Mouse (Mus musculus): ENCODE data around the gene Oxld1.

Gene Oxld1

DNA sequence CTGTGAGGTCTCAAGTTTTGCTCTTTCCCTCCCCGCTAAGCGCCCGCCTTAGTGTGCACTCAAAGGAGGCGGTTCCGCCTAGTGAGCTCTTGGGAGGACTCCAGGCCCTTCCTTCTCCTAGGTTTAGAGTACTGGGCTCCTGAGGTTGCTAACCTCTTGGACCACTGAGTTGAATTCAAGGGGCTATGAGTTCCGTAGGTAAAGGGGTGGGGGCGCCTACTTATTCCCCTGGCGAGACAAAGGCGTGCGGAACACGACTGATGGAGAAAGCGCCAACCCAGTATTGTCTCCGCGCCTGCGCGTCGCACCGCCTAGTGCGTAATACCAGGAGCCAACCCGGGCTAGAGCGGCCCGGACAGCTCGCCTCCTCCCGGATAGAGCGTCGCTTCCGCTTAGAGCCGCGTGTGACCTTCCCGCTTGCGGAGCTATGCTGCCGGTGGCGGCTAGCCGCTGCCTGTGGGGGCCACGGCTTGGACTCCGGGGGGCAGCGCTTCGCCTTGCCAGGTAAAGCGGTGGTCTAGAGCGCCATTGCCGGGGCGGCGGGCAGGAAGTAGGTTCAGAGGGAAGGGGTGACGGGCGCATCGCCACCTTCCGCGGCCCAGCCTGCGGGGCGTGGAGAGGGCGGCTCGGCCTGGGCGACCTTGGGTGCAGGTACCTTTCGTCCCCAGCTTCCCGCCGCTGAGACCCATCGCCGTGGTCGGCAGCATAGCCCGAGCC, 26.6 kb upstream of the Oxld1 start, which contains the start of gene Mrpl12:
Mrpl12 (plus strand) TSS at position 349 of the 717 bp plus-strand sequence.
- peak; percentile 74 to 80 for DNase-seq (ENCODE audit: low read depth in 2 of 2, low spot score in 2 of 2)

DNA sequence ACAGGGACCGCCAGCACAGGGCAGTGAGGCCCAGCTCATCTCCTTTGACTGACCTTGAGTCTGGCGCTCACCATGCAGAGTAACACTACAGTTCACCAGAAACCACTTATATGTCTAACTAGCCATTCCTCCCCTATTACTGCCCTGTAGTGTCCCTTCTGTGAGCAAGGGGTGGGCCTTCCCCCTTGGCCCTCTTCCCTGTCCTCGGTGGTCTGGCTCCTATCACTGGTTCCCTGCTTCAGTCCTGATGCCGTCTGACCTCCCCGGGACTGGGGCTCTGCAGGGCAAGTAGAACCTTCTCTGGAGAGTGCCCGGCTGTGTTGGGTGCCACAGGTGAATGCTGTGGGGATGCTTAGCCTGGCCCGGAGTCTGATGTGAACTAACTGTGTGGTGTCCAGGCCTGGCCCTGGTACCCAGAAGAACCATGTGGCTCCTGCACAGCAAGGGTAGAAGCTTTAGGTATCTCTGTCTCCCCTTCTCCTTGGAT, 25.6 kb upstream of the Oxld1 start:
- DNase-seq (ENCODE audit: low read depth in 2 of 2, low spot score in 2 of 2), result no peak

DNA sequence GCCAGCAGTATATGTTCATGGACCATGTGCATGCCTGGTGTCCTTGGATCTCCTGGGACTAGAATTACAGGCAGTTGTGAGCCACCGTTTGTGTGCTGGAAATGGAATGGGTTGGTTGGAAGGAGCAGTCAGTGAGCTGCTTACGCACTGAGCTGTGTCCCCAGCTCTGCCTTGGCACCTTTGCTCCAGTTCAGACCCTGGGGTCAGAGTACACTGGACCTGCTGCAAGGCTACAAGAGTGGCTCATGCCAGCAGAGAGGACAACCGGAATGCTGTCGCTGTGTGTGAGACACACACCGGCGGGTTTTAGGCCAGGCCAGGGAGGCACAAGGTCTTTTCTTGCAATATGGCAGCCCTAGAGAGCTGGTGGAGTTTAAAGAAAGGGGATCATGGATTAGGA, 14.2 kb upstream of the Oxld1 start:
- no peak for DNase-seq (ENCODE audit: low read depth in 2 of 2, low spot score in 2 of 2)

DNA sequence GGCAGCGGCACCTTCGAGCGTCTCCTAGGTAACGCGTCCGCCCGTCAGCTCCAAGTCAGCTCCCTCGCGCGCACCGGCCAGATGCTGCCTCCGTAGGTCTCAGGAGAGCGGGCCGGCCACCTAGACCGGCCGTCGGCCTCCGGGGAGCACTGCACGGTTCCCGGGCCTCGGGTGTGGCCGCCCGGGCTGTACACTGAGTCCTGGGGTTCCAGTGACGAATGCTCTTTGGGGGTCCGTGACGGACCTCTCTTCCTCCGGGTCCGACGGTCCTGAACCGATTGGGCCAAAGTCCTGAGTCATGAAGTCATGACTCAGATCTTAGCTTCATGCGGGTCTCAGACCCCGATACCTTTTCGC, 9.8 kb upstream of the Oxld1 start:
- DNase-seq (ENCODE audit: low read depth in 2 of 2, low spot score in 2 of 2), result no peak

DNA sequence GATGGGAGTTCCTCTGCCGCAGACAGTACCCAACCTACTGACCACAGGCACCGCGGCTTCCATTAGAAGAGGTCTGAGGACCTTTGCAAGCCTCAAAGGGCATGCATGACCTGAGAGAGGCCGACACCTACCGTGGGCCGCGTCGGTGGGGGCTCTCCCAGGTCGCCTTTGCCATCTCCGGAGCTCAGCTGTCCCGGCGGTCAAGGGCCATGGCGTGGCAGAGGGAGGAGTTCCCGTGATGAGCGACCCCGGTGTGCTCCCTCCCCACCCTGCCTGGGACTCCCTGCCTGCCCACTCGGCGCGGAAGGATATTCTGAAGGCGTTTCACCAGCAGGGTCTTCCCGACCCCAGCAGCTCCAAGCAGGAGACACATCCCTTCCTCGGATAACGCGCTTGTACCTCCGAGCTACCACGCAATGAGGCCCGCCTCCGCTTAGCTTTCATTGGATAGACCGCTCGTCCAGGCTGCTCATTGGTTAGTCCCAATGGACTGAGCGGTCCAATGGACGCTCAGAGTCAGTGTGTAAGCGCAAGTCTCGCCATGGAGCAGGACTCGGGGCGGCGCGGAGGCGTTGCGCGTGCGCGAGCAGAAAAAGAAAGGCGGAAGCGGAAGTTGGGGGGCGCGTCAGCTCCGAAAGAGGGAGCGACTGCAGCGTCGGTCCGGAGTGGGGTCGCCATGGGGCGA, 9.3 kb upstream of the Oxld1 start, which contains the start of gene Arl16:
Arl16 (minus strand) TSS at position 557 of the 685 bp plus-strand sequence.
- DNase-seq (ENCODE audit: low read depth in 2 of 2, low spot score in 2 of 2), result peak; percentile 92 to 93

DNA sequence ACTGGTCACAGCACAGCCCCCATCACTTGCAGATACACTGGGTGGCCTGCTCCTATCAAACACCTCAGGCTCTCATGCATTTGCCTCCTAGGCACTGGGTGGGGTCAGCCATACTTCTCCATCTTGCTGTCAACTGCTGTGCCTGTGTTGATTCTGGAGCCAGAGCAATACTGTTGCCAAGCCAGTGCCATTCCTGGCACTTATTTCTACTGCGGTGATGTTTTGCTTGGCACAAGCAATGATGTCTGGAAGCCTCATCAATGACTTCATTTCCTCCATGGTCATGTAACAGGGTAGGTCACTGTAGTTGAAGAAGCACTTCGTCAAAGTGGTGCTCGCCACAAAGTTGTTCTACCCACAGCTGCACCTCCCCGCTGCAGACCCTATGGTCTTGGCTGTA, 7.7 kb upstream of the Oxld1 start:
- DNase-seq (ENCODE audit: low read depth in 2 of 2, low spot score in 2 of 2), result no peak

DNA sequence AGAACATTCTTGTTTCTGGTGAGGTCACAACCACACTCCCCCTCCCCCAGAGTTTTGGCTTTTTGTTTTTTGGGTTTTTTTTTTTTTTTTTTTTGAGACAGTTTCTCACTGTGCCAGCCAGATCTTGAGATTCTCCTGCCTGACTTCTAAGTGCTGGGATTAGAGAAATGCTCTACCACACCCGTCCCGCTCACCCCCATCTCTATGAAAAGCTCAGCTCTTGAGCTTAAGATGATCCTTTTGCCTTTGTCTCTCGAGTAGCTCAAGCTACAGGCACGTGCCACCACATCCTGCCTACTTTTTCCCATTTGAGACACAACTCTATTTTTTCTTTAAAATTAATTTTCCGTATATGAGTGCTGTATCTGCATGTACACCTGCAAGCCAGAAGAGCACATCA, 6.5 kb upstream of the Oxld1 start:
- no peak for DNase-seq (ENCODE audit: low read depth in 2 of 2, low spot score in 2 of 2)

DNA sequence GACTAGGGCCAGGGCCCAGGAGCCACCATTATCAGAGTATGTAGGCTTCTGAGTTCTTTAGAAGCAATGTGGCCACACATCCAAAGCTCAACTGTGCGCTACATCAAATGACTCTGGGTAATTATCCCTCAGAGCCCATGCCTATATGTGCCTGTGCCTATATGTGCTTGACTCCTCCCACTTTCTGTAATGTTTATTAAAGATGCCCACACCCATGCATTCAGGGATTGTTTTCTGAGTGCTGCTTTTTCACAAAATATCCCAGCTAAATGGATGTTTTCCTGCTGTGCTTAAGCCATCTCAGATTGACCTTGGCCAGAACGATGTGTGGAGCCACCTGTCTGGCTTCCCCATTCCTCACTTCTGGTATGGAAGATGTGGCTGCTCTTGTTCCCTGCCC, 5.7 kb upstream of the Oxld1 start:
- DNase-seq (ENCODE audit: low read depth in 2 of 2, low spot score in 2 of 2), result no peak

DNA sequence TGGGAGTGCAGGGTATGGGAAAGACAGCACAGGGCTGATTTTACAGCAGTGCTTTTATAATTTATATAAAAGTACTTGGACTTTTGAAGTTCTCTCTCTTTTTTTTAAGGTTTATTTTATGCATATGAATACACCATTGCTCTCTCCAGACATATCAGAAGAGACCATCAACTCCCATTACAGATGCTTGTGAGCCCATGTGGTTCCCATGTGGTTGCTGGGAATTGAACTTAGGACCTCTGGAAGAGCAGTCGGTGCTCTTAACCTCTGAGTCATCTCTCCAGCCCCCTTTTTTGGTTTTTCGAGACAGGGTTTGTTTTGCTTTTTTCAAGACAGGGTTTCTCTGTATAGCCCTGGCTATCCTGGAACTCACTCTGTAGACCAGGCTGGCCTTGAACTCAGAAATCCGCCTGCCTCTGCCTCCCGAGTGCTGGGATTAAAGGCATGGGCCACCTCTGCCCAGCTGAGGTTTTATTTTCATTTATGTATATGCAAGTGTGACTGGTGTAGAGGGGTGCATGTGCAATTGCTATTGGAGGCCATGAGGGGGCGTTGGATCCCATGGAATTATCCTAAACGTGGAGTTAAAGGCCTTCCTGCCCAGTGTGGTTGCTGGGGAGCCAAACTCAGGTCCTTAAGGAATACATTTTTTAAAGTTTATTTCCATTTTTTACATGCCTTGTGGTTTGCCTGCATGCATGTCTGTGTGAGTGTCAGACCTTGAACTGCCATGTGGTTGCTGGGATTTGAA, 1.2 kb upstream of the Oxld1 start:
- no peak for DNase-seq (ENCODE audit: low read depth in 2 of 2, low spot score in 2 of 2)

DNA sequence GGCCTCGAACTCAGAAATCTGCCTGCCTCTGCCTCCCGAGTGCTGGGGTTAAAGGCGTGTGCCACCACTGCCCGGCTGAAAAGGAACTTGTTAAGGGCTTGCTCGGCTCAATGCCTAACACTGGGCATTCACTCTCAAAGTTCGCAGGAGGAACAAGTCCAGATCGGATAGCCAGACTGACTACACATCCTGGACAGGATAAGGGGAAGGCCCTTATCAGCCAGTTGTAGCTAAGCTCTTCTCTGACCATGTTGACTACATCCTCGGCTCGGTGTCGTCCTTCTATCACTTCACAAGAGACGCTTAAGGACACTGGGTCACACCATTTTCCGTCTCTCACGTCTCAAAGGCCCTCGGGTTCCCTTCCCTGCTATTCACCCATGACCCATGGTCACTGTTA, 498 bp downstream of the Oxld1 start:
- DNase-seq (ENCODE audit: low read depth in 2 of 2, low spot score in 2 of 2), result no peak

DNA sequence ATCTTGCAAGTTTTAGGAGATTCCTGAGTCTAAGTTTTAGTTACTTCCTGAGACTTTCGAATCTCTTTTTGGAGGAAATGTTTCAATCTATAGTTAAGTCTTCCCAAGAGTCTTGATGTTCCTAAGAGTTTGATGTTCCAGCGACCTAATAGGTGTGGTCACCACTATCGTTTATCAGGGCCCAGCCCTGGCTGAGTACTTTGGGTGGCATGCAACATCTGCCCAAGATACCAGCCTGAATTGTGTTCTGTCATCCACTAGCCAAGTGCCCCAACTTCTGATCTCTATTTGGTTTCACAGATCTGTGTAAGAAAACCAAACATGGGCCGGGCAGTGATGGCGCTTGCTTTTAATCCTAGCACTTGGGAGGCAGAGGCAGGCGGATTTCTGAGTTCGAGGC, 2.5 kb downstream of the Oxld1 start:
- no peak for DNase-seq (ENCODE audit: low read depth in 2 of 2, low spot score in 2 of 2)

DNA sequence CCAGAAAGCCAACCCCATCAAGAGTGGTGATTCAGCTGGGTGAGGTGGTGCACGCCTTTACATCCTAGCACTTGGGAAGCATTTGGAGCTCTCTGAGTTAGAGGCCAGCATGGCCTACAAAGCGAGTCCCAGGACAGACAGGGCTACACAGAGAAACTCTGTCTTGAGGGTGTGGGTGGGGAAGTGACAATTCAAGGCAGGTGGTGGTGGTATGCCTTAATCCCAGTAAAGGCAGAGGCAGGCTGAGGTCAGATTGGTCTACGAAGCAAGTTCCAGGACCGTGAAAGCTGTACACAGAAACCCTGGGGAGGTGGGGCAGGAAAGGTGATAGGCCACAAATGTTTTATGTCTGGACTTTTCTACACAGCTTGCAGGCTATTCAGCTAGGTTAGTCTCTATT, 2.9 kb downstream of the Oxld1 start:
- no peak for DNase-seq (ENCODE audit: low read depth in 2 of 2, low spot score in 2 of 2)

DNA sequence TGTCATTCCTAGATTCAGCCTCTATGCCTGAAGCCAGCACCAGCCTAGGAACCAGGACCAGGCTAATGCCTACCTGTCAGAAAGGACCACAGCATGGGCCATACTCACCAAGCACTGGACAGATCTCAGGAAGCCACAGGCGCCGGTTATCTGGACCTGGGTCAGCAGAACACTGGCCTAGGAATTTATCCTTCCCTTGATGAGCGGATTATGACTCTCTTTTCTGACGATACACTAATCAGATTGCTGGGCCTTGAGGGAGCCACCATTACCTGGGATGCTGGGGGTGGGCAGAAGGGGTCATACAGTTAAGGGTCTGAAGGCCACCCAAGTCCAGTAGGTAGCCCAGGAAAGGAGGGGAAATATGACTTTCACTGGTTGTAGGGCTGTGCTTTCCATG, 4.6 kb downstream of the Oxld1 start, which contains the start of gene Pde6g:
Pde6g (minus strand) TSS at position 195 of the 400 bp plus-strand sequence.
- no peak for DNase-seq (ENCODE audit: low read depth in 2 of 2, low spot score in 2 of 2)

DNA sequence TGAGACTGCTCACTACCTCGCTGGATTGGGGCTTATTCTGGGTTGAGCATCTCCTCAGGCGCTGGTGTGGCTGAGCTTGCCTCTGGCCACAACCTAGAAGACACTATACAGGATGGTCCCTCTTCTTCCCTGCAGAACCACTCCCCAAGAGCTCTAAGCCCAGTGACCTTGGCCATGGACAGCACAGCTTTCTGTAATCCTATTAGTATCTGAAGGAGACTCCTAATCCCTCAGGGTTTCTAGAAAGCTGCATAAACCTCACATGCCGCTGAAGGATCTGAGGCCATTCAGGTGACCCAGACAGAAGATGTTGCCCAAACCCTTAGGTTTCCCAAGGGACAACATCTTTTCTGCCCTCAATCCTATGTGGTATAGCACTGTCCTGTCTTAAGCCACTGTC, 5.6 kb downstream of the Oxld1 start:
- no peak for DNase-seq (ENCODE audit: low read depth in 2 of 2, low spot score in 2 of 2)

DNA sequence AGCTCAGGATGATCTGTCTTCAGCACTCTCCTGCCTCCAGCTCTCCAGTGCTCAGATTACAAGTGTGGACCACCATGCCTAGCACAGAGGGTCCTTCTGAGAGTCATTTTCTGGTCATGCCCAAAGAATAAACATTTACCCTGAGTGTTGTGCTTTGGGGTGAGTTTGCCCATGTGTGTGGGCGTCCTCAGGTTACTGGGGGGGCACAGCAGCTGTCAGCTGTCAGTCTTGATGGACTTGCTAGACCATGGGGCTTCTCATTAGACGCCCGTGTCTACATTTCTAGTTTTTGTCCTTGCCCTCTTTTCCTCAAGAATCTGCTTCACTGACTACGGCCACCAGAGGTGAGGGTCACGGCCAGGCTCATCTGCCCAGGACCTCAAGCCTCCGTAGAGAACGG, 10.7 kb downstream of the Oxld1 start:
- DNase-seq (ENCODE audit: low read depth in 2 of 2, low spot score in 2 of 2), result no peak

DNA sequence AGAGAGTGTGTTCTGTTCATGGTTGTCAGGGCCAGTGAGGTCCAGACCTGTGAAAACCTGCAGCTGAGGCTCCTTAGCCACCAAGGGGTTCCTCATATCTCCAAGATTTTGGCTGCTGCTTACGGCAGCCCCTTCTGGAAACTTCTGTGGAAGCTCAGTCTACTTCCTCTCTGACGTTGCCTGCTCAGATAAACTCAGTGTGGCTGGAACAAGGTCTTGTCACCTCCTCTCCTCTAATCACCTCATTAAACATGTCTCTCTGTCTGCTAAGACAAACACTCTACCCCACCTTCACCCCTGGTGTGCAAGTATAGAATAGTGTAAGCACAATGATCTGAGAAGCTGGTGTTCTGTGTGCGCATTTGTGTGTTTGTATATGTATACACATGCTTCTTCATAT, 12.4 kb downstream of the Oxld1 start:
- no peak for DNase-seq (ENCODE audit: low read depth in 2 of 2, low spot score in 2 of 2)

DNA sequence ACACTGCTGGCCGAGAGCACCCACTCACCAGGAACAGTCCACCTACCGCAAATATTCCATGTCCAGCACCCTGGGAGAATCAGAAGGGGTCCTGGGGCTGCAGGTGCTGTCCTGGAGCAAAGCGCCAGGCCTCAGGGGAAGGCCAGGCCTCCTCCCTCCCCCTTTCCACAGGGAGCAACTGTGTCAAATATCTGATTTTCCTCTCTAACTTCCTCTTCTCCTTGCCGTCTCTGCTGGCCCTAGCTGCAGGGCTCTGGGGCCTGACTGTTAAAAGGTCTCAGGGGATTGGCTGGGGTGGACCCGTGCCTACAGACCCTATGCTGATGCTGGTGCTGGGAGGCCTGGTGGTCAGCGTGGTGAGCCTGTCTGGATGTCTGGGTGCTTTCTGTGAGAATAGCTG, 13.8 kb downstream of the Oxld1 start:
- no peak for DNase-seq (ENCODE audit: low read depth in 2 of 2, low spot score in 2 of 2)

DNA sequence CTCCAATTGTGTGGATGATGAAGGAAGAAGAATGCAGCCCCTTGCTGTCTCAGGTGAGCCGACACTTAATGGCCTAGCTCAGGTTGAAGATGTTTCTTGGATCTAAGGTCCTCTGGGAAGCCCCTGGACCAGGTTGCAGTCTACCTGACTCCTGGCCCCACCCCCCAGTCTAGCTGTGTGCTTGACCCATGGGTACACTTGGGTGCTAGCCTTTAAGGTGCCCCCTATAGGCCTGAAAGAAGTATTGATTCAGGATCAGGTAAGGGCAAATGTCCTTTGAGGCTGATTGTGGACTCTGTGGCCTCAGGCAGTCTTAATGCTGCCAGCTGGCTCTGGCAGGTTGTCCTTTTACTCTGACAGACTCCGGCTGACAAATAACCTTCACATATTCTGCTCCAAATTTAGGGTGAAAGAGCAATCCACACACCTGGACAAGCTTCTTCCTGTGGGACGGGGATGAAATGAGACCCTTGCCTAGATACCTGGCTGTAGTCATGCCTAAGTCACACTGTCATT, 15.0 kb downstream of the Oxld1 start:
- DNase-seq (ENCODE audit: low read depth in 2 of 2, low spot score in 2 of 2), result no peak

DNA sequence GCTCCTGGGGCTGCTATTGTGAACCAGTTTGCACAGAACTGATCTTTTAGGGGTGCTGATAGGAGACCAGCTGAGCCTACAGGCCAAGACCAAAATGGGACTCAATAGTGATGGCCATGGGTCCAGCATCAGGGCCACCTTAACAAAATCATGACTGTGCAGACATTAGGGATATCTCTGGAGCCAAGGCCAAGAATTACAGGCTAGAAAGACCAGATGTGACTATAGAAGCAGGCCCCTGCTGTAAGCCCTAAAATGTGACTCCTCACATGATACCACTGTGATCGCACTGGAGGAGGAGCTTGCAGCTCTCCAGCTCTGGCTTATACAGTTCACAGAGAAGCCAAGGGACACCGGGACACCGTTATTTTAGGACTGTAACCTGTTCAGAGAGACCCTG, 15.5 kb downstream of the Oxld1 start, which contains the start of gene Tspan10:
Tspan10 (plus strand) TSS at position 301 of the 400 bp plus-strand sequence.
- no peak for DNase-seq (ENCODE audit: low read depth in 2 of 2, low spot score in 2 of 2)

DNA sequence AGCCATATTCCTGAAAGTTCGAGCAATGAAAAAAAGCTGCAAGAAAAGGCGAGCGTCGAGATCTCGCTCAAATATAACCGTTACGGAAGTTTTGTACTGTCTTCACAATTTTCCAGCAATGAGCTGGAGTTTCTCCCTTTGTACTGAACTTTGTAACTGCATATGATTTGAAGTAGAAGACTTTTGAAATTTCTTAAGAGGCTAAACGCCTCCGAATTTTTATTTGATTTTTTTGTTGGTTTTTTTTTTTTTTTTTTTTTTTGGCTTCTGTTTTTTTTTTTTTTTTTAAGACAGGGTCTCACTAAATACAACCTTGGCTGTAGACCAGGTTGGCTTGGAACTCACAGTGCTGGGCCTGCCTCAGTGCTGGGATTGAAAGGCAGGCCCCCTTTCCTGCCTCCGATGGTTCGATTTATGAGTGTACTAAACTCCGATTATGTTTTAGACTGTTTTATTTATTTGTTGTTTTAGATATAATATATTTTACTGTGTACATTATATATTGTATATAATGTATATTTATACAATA, 19.9 kb downstream of the Oxld1 start:
- no peak for DNase-seq (ENCODE audit: low read depth in 2 of 2, low spot score in 2 of 2)

DNA sequence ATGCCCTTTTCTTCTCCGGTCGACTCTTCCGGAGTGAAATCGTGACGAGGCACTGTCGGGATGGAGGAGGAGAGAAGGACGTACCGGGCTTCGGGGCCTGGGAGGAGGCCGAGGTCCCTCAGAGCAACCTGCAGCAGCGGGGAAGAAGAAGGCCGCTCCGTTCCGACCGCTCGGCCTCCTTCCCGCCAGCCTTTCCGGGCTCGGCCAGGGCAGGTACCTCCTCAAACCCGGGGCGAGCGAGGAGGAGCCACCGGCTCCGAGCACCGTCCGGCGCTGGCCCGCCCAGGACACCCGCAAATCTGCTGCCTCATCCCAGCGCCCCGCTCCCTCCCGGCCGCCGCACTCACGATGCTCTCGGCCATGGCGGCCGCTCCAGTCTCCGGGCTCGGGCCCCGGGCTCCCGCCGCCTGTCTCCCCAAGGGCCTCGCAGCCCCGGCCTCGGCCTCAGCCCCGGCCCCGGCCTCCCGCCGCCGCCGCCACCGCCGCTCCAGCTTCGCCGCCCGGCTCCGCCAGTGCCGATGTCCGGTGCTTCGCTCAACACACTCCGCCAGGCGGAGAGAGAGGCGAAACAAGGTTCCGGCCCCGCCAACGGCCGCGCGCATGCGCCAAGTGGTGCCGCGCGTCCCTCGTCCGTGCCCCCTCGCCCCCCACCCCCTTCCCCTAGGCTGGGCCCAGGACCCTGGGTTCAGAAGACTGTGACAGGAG, 20.6 kb downstream of the Oxld1 start, which contains the start of gene Nploc4:
Nploc4 (minus strand) TSS at position 557 of the 705 bp plus-strand sequence.
- DNase-seq (ENCODE audit: low read depth in 2 of 2, low spot score in 2 of 2), result peak; percentile 81 to 84
